Mouse (Mus musculus) granulocyte monocyte progenitor cell, adult 5-6 weeks (primary cell): ENCODE results near the gene Frzb. TPM values are rescaled to one million over a fixed set of nuclear protein-coding genes. Genes with fewer than 3 reads are reported as not detected.

Experiments used
- ATAC-seq: replicated peaks from 2 replicates; pipeline ENCODE4 v1.8.0; 2016; ENCODE audit warnings: mild to moderate bottlenecking, moderate TSS enrichment, inconsistent platforms; ENCODE audit not compliant: poor library complexity, severe bottlenecking
- total RNA-seq, 2 experiments: library from RNA; stranded (forward) in 1 of 2; stranded (reverse) in 1 of 2; fragments of 200-712, 200-1000 nt in 1 of 2; fragments of >200 nt in 1 of 2; fragmentation: Nextera tagmentation in 1 of 2; gene quantifications; 2 replicates each; pipeline ENCODE4 v1.2.3; 2014 to 2017

Frzb gene
- total RNA-seq, 2 experiments from 2014 or later = not detected

- no peak for ATAC-seq
Observed at GRCm38 (mm10) chr2:80430357-80431053, 16.9 kb downstream of the Frzb start.

- ATAC-seq = no peak
Observed at GRCm38 (mm10) chr2:80423116-80423515, 24.3 kb downstream of the Frzb start.

DNA sequence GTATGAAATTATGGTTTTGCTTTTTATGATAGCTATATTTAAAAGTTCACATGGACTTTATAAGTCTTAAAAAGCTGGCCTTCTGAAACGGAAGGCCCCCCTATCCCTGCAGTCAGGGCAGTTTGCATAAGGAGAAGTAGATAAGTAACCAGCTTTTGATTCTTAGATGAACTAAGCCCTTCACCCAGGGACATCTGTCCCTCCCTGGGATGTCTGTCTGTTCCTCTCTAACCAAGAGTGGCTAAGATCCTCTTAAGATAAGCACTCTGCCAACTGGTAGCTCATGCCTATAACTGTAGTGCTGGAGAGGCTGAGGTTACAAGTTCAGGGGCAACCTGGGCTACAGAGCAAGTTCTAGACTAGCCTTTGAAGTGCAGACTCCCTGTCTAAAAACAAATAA, 25.4 kb downstream of the Frzb start:
- no peak for ATAC-seq

GRCm38 (mm10) chr2:80416286-80416685, 31.1 kb downstream of the Frzb start:
- ATAC-seq = no peak

GRCm38 (mm10) chr2:80414387-80414786, 33.0 kb downstream of the Frzb start:
- no peak for ATAC-seq

DNA sequence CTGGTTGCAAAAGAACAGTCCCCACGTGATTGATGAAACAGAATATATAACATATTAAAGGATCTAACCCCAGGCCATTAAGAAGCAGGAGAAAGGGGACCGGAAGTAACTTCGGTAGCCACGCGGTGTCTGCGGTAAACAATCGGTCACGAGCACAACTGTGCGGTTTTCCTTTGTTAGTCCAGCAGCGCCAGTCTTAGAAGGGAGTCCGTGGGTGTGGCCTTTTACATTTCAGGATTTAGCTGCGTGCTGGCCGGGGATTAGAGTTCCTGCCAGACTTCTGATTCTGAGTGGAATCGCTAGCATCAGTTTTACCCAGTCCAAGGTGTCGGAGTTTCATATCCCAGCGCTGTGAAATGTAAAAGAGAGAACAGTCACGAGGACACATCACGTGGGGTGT, 34.3 kb downstream of the Frzb start:
- no peak for ATAC-seq

DNA sequence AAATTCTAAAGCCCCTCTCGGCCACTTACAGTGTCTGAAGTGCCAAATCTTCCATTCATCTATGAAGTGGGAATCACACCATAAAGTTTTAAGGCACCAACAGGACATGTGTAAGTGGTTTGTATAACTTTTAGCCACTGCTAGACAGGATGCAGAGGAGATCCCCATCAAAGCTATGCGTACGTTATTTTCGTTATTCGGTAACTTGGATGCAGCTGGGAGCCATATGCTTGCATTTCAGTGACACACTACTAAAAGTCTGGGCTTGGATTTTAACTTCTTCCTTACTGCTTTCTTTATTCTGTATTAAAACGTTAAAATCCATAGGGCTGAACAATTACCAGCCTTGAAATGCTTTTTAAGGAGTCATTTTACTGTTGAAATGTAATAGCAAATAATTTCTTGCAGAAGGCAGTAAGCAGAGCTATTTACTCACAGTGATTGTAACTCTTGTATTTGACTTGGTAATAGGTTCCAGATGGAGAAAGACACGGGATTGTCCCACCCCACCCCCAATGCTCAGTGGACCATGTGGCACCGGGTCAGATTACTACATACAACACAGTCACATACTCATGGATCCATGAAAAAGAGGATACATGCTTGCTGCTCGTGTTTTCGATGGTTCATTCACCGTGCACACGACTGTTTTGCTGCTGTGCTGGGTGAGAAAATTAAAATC, 37.4 kb downstream of the Frzb start:
- no peak for ATAC-seq

DNA sequence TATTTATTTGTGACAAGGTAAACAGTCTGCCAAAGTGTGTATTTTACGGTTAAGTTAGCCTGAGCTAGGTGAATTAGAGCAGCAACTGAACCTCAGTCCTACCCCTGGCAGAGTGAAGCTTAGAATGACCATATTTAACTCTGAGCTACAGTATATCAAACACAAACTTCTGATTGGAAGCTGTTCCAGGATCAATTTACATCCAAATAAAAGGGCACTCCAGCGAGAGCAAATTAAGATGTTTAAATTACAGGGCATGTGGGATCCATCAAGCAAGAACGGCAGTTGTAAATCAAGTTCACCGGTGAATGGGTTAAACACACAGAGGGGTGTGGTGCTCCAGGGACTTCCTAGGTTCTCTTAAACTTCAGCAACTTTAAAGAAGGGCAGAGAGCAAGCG, 42.7 kb downstream of the Frzb start:
- no peak for ATAC-seq

DNA sequence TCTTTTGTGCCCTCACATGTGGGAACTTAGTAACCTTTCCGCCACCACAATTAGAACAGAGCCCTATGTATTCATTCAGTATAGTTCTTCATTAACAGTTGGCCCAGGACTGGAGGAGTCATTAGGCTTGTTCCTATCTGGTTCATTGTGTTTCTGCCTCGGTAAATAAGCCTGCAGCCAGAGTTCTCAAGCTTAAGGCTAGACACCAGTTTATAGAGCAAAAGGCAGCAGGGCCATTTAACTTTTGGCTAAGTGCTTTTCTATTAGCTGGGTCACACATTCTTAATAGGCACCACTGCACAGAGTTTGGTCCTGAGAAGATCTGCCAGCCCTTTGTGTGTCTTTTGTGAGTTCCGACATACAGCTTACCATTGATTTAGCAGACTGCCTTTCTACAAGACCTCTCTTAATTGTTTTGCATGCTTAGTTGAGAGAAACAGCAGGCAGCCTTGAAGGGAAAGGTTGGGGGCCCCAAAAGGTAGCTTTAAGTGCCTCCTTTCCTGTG, 48.8 kb downstream of the Frzb start:
- ATAC-seq = no peak

- ATAC-seq = no peak
Observed at GRCm38 (mm10) chr2:80396864-80397263, 50.6 kb downstream of the Frzb start.

- no peak for ATAC-seq
Observed at GRCm38 (mm10) chr2:80396057-80396456, 51.4 kb downstream of the Frzb start.

GRCm38 (mm10) chr2:80388341-80388740, 59.1 kb downstream of the Frzb start:
- ATAC-seq = no peak

- ATAC-seq = no peak
Observed at GRCm38 (mm10) chr2:80387668-80388067, 59.8 kb downstream of the Frzb start.

- ATAC-seq = no peak
Observed at GRCm38 (mm10) chr2:80386255-80386654, 61.2 kb downstream of the Frzb start.

- ATAC-seq = peak; percentile 20; the same call in 1 of the 2 replicates
Observed at GRCm38 (mm10) chr2:80384447-80384846, 63.0 kb downstream of the Frzb start.

DNA sequence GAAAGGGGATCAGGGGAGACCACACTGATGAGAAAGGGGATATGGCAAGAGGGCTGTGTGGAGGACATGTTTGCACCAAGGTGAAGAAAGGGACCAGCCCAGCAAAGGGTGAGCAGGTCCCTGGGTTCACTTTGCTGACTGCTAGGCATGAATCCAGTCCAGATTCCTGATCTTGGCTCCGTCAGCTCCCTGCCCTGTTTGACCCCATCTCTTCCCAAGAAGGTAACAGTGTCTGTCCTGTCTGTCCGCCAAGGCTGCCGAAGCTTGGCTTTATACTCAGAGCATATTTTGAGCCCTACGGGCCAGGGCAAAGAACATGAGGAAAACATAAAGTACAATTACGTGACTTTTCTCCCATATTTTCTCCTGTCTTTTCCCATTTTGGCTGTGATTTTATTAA, 67.6 kb downstream of the Frzb start:
- ATAC-seq = no peak

DNA sequence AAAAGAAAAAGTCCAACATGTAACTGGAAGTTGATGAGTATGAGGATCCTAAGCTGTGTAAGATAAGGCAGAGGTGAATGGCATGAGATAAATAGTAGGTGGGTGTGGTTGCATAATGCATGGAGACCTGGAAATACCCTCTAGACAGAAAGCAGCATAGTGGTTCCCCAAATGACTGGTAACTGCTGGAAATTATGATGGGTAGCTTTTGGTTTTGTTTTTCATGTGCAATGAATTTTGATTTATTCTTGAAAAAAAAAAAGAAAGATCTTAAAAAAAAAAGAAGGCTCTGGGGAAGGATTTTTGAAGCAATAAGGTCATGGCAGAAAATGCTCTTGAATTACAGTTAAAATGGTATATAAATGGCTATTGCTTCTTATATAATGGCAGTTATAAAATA, 72.5 kb downstream of the Frzb start:
- ATAC-seq = no peak

- ATAC-seq = no peak
Observed at GRCm38 (mm10) chr2:80371458-80371857, 76.0 kb downstream of the Frzb start.
